Mouse (Mus musculus) adrenal gland, postnatal 25 days (tissue): ENCODE data around the gene Olfr1375. TPM values are rescaled to one million over a fixed set of nuclear protein-coding genes. Genes with fewer than 3 reads are reported as not detected.

Source experiments
- total RNA-seq: library from RNA; stranded (reverse); gene quantifications from 2 replicates; pipeline ENCODE4 v1.2.3, GENCODE M21; 2021

The Olfr1375 gene
- total RNA-seq, 1 experiment from 2014 or later: not detected

Other genes starting within 250 kb of the Olfr1375 start
- 5.5 and 5.6 TPM in 2 replicates for gene Zfp354c, start 220.4 kb upstream of the Olfr1375 start, total RNA-seq
- gene Zfp879, start 206.6 kb upstream of the Olfr1375 start, total RNA-seq: 0.62 and 1.0 TPM in 2 replicates
- not detected in 2 replicates for gene Grm6, start 197.4 kb upstream of the Olfr1375 start, total RNA-seq
- gene Zfp454, start 160.5 kb upstream of the Olfr1375 start, total RNA-seq: 4.7 and 6.3 TPM in 2 replicates
- gene Zfp2, start 131.9 kb upstream of the Olfr1375 start, total RNA-seq: 7.4 and 11.2 TPM in 2 replicates
- gene Zfp354b, start 116.5 kb upstream of the Olfr1375 start, total RNA-seq: 3.4 and 4.1 TPM in 2 replicates
- not detected in 2 replicates for gene 4933414I15Rik, start 104.3 kb upstream of the Olfr1375 start, total RNA-seq
- gene Prop1, start 94.3 kb upstream of the Olfr1375 start, total RNA-seq: not detected in 2 replicates
- not detected in 2 replicates for gene Olfr1378, start 81.6 kb upstream of the Olfr1375 start, total RNA-seq
- gene Olfr1377, start 66.1 kb upstream of the Olfr1375 start, total RNA-seq: not detected in 2 replicates
- gene Olfr51, start 44.5 kb upstream of the Olfr1375 start, total RNA-seq: not detected in 2 replicates
- gene Olfr54, start 33.9 kb upstream of the Olfr1375 start, total RNA-seq: 0.33 and 0.49 TPM in 2 replicates
- gene Zfp354a, start 11.1 kb downstream of the Olfr1375 start, total RNA-seq: 8.0 and 8.8 TPM in 2 replicates
- not detected in 2 replicates for gene Gm12569, start 172.4 kb downstream of the Olfr1375 start, total RNA-seq
- 111 and 129 TPM in 2 replicates for gene Clk4, start 213.6 kb downstream of the Olfr1375 start, total RNA-seq
- gene BC049762, start 214.9 kb downstream of the Olfr1375 start, total RNA-seq: not detected in 2 replicates
- 7.3 and 9.9 TPM in 2 replicates for gene Col23a1, start 241.8 kb downstream of the Olfr1375 start, total RNA-seq